Mouse (Mus musculus) ES-Bruce4 (cell line): ENCODE measurements around the gene Brpf3.

Experiments
- CTCF ChIP-seq: IDR thresholded peaks from one replicate; pipeline ENCODE4 v1.8.1; 2011; ENCODE audit warnings: low read depth, low read length
- POLR2A ChIP-seq: IDR thresholded peaks from one replicate; pipeline ENCODE4 v1.8.1; 2011; ENCODE audit warnings: low read length; ENCODE audit not compliant: insufficient read depth

- TF ChIP-seq CTCF (no peak), POLR2A (no peak)
Measured at GRCm38 (mm10) chr17:28824896-28825295, 24.0 kb downstream of the Brpf3 start.
